Mouse (Mus musculus): ENCODE measurements around the gene Blm. TPM values are rescaled to one million over a fixed set of nuclear protein-coding genes. Genes with fewer than 3 reads are reported as not detected.

The Blm gene
- polyA plus RNA-seq, 1 experiment, result 1.4 TPM

DNA sequence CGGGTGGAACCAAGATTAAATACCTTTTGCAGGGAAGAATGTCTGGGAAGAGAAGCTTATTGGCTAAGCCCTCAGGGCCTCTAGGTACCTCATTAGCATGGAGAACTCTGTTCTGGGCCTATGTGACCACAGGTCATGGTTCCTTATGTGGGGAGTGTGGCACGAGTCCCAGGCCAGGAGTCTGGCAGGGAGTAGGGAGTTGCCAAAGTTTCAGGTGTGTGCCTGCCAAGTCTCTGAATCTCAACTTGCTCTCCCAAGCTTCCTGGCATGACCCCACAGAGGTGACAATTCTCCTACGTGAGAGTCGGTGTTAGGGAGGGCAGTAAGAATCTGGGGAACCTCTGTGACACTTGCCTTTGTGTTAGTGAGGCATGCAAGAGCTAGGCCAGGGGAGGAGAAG is 22.2 kb upstream of the Blm start:
- Histone ChIP-seq H3K36me3 (ENCODE audit: control insufficient read depth, insufficient read depth, low read length) (no peaks in the 10 kb centered on the region), H3K27me3 (ENCODE audit: control insufficient read depth, insufficient read depth, low read length) (no peaks in the 10 kb centered on the region)
- 52% methylated on average over 4 of the region's 4 CpGs for WGBS

DNA sequence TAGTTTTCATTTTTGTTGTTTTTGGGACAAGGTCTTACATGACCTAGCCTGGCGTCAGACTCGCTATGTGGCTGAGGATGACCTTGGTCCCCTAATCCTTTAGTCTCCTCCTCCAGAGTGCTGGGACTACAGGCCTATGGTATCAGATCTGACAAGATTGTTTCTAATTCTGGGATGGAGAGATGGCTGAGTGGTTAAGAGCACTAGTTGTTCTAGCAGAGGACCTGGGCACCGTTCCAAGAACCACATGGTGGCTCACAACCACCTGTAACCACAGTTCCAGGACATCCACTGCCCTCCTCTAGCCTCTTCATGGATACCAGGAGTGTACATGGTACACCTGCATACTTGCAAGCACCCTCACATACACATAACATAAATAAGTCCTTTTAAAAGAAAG is 21.2 kb upstream of the Blm start:
- H3K27me3 ChIP-seq (ENCODE audit: control insufficient read depth, insufficient read depth, low read length), result no peaks in the 10 kb centered on the region
- no peak overlapping the region for H3K4me3 ChIP-seq (ENCODE audit: low read depth, low read length)
- no peaks in the 10 kb centered on the region for H3K36me3 ChIP-seq (ENCODE audit: control insufficient read depth, insufficient read depth, low read length)
- TF ChIP-seq CTCF (IDR thresholded peaks at IDR 0.05; ENCODE audit: extremely low read depth, insufficient read length, insufficient replicate concordance, low read depth, low read length), result no peak
- no peak for TF ChIP-seq POLR2A (IDR thresholded peaks at IDR 0.05; ENCODE audit: low read depth, low read length)
- H3K4me1 ChIP-seq (ENCODE audit: control insufficient read depth, insufficient read depth, insufficient read length, low read length), result peaks cover 2% of the 10 kb centered on the region; the same call in 1 of the 2 replicates
- 45% methylated on average over 3 of the region's 3 CpGs for WGBS
- H3K27ac ChIP-seq (ENCODE audit: insufficient read depth, low read depth, low read length), result no peak overlapping the region

More for the DNA sequence above, 22.2 kb upstream of the Blm start:
- no peak for TF ChIP-seq CTCF (IDR thresholded peaks at IDR 0.05; ENCODE audit: extremely low read depth, insufficient read length, insufficient replicate concordance, low read depth, low read length)
- peaks cover 2% of the 10 kb centered on the region; the same call in 1 of the 2 replicates for H3K4me1 ChIP-seq (ENCODE audit: control insufficient read depth, insufficient read depth, insufficient read length, low read length)
- H3K27ac ChIP-seq (ENCODE audit: insufficient read depth, low read depth, low read length), result no peak overlapping the region
- no peak overlapping the region for H3K4me3 ChIP-seq (ENCODE audit: low read depth, low read length)

DNA sequence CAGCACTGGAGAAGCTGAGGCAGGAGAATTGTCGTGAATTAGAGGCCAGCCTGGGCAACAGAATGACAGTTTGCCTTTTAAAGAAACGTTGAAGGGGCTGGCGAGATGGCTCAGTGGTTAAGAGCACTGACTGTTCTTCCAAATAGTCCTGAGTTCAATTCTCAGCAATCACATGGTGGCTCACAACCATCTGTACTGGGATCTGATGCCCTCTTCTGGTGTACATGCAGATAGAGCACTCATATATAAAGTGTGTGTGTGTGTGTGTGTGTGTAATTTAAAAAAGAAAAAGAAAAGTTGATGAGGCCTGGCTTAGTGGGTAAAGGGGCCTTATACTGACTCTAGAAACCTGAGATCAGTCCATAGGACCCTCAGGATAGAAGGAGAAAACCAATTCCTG is 20.2 kb upstream of the Blm start:
- TF ChIP-seq POLR2A (IDR thresholded peaks at IDR 0.05; ENCODE audit: low read depth, low read length) (no peak), CTCF (IDR thresholded peaks at IDR 0.05; ENCODE audit: extremely low read depth, insufficient read length, insufficient replicate concordance, low read depth, low read length) (no peak)
- Histone ChIP-seq H3K27ac (ENCODE audit: insufficient read depth, low read depth, low read length) (peak overlapping the region; percentile 65), H3K36me3 (ENCODE audit: control insufficient read depth, insufficient read depth, low read length) (no peaks in the 10 kb centered on the region), H3K27me3 (ENCODE audit: control insufficient read depth, insufficient read depth, low read length) (no peaks in the 10 kb centered on the region), H3K4me3 (ENCODE audit: low read depth, low read length) (no peak overlapping the region), H3K4me1 (ENCODE audit: control insufficient read depth, insufficient read depth, insufficient read length, low read length) (peaks cover 2% of the 10 kb centered on the region; the same call in 1 of the 2 replicates)
- 66% methylated on average over 3 of the region's 3 CpGs for WGBS

DNA sequence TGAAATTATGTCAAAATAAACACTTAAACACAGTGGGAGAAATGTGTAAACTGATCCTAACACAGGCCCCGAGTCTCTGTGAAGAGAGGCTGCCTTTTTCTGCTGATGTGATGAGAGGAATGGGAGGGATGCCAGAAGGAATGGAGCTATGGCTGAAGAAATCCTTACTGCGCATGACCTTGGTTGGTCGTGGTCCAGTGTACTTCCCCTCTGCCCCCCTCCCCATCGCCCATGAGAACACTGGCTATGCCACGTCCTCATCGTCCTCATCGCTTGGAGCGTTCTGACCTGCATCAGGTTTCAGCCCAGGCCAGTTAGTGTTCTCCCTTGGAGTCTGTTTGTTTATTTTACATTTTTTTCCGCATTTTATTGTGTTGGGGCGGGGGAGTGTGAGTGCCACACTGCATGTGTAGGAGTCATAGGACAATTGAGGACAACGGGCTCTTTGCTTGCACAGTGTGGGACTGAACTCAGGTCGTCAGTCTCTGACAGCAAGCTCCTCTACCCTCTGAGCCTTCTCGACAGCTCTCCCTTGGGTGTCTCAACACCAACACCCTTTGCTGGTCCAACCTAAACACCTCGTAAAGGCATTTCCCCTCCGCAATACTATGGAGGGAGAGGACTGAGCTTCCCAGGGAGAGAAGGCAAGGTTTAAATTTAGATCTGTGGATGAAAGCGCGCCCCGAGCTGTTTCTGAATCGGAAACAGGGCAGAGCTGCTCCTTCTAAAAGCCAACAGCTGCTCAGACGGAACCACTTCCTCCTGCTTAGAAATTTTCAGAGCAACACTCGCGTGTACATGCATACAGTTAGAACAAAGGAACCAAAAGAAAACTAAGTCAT is 19.5 kb upstream of the Blm start:
- H3K4me1 ChIP-seq (ENCODE audit: control insufficient read depth, insufficient read depth, insufficient read length, low read length), result peaks cover 2% of the 10 kb centered on the region; the same call in 1 of the 2 replicates
- no peaks in the 10 kb centered on the region for H3K27me3 ChIP-seq (ENCODE audit: control insufficient read depth, insufficient read depth, low read length)
- H3K4me3 ChIP-seq (ENCODE audit: low read depth, low read length), result no peak overlapping the region
- H3K27ac ChIP-seq (ENCODE audit: insufficient read depth, low read depth, low read length), result peak overlapping the region; percentile 65
- 66% methylated on average over 22 of the region's 22 CpGs for whole genome bisulfite sequencing
- TF ChIP-seq POLR2A (IDR thresholded peaks at IDR 0.05; ENCODE audit: low read depth, low read length) (no peak), CTCF (IDR thresholded peaks at IDR 0.05; ENCODE audit: extremely low read depth, insufficient read length, insufficient replicate concordance, low read depth, low read length) (no peak)
- H3K36me3 ChIP-seq (ENCODE audit: control insufficient read depth, insufficient read depth, low read length), result no peaks in the 10 kb centered on the region

DNA sequence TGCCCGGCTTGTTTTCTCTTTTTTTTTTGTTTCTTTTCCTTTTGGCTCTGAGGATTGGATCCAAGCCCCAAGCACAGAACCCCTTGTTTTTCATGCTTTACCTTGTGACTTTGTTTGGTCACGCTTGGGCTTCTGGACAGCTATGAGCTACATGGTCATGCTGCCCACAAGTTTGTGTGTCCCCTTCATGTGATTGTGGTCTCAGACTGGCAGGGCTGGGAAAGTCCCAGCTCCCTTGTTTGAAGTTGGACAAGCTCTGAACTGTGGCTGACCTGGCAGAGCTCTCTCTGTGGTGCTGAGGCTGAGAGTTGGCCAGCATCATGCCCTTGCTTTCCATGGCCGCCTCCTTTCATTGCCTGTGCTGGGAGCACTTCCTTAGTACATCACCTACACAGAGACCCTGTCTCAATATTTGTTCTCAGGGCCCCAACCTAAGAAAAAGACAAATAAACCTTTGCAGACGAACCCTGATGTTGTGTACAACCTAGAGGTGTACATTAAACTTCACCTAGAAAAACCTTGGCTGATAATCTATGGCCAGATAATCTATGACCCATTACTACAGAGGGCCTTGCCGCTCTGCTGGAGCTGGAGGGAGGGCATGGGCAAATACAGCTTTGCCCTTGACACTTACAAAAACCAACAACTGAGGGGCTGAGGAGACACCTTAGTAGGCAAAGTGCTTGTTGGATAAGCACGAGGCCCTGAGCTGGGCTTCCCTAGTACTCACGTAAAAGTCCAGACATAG is 13.8 kb upstream of the Blm start:
- Histone ChIP-seq H3K27me3 (ENCODE audit: control insufficient read depth, insufficient read depth, low read length) (no peaks in the 10 kb centered on the region), H3K4me3 (ENCODE audit: low read depth, low read length) (no peak overlapping the region), H3K27ac (ENCODE audit: insufficient read depth, low read depth, low read length) (no peak overlapping the region), H3K36me3 (ENCODE audit: control insufficient read depth, insufficient read depth, low read length) (no peaks in the 10 kb centered on the region), H3K4me1 (ENCODE audit: control insufficient read depth, insufficient read depth, insufficient read length, low read length) (no peaks in the 10 kb centered on the region)
- TF ChIP-seq CTCF (IDR thresholded peaks at IDR 0.05; ENCODE audit: extremely low read depth, insufficient read length, insufficient replicate concordance, low read depth, low read length) (no peak), POLR2A (IDR thresholded peaks at IDR 0.05; ENCODE audit: low read depth, low read length) (no peak)
- WGBS, result 71% methylated on average over 7 of the region's 7 CpGs

DNA sequence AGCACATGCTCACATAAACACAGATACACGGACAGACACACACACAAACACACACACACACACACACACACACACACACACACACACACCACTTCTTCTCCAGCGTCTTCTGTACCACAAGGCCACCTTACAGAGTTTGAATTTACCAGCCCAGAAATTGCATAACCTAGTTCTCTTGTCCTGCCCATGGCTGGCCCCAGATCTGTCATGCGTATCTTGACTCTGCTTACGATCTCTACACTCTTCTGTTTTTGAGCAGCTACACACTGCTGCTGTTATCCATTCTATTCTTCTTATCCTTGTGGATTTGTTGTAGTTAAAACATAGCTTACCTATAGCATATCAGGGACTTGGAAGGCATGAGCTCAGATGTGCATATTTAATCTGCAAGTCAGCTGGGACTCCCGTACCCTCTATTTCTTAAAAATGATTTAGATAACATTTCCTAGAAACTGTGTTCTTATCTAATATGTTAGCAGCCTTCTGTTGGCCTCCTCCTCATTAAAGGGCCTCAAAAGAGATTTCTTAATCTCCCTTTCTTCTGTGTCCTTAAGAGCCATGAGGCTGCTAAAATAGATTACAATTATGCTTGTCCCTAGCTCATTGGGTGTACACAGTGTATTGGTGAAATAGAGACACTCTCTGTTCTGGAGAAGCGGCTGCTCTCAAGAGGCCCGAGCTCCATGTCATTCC is 7.4 kb upstream of the Blm start:
- no peaks in the 10 kb centered on the region for H3K36me3 ChIP-seq (ENCODE audit: control insufficient read depth, insufficient read depth, low read length)
- H3K27me3 ChIP-seq (ENCODE audit: control insufficient read depth, insufficient read depth, low read length), result no peaks in the 10 kb centered on the region
- TF ChIP-seq CTCF (IDR thresholded peaks at IDR 0.05; ENCODE audit: extremely low read depth, insufficient read length, insufficient replicate concordance, low read depth, low read length) (no peak), POLR2A (IDR thresholded peaks at IDR 0.05; ENCODE audit: low read depth, low read length) (no peak)
- no peak overlapping the region for H3K27ac ChIP-seq (ENCODE audit: insufficient read depth, low read depth, low read length)
- H3K4me3 ChIP-seq (ENCODE audit: low read depth, low read length), result no peak overlapping the region
- H3K4me1 ChIP-seq (ENCODE audit: control insufficient read depth, insufficient read depth, insufficient read length, low read length), result no peaks in the 10 kb centered on the region; the same call in 1 of the 2 replicates
- WGBS, result 67% methylated on average over 7 of the region's 7 CpGs
